ENCODE assay signal across 8 mouse cellular contexts in the genomic region with DNA sequence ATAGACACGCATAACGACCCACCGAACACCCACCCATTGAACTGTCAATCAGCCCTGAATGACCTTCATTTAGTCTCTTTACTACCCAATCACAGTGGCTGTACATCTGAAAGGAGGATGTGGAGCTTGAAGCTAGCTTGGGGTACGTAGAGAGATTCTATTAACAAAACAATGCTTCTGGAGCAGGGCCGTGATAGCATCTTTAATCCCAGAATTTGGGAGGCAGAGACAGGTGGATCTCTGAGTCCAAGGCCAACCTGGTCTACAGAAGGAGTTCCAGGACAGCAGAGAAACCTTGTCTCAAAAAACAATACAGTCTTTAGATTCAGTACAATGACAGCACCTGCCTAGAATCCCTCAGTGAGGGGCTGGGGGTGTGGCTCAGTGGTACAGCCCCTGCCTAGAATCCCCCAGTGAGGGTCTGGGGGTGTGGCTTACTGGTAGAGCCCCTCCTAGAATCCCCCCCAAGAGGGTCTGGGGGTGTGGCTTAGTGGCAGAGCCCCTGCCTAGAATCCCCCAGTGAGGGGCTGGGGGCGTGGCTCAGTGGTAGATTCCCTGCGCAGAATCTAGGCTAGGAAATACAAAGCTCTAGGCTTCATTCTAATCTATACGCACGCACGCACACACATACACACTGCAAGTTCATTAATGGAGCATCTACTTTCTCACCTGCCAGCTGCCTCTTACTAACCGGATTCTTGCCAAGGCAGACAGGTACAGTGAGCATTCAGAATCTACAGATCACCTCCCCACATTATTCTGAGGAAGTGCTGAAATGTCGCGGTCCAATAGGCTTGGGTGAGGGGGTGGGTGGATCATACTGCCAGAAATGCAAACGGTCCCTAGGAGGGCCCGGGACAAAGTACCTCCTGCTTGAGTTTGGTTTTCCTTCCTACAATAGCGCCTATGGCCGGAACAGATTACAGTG. TPM values are rescaled to one million over a fixed set of nuclear protein-coding genes. Genes with fewer than 3 reads are reported as not detected.
DNase-seq lines count a peak whose midpoint lies in the region; ATAC-seq and TF ChIP-seq lines count a peak whose summit lies in the region.

No protein-coding gene starts in this region.

- no peak overlapping the region for H3K4me3 ChIP-seq in C2C12 (ENCODE audit: insufficient read depth, poor library complexity, severe bottlenecking)
- H3K4me3 ChIP-seq in forebrain, embryonic 10.5 days, result peak overlapping the region; percentile 52
- H3K4me3 ChIP-seq in liver, embryonic 12.5 days, result peak overlapping the region; percentile 44

- H3K4me2 ChIP-seq in liver, embryonic 12.5 days, result peak overlapping the region; percentile 65

- H3K4me1 ChIP-seq in forebrain, embryonic 10.5 days, result peaks cover 39% of the 10 kb centered on the region
- peaks cover 58% of the 10 kb centered on the region for H3K4me1 ChIP-seq in liver, embryonic 12.5 days

- peak overlapping the region; percentile 62; the same call in 1 of the 2 replicates for H3K27ac ChIP-seq in forebrain, embryonic 10.5 days
- H3K27ac ChIP-seq in liver, embryonic 12.5 days, result 0 out of 2 replicates have a peak overlapping the region, but pooled peaks have one; percentile 73

- H3ac ChIP-seq in C2C12 (ENCODE audit: control insufficient read depth, insufficient read length, low read depth), result peak overlapping the region; percentile 45

- no peaks in the 10 kb centered on the region for H3K36me3 ChIP-seq in C2C12 (ENCODE audit: control insufficient read depth, insufficient read depth)
- no peaks in the 10 kb centered on the region for H3K36me3 ChIP-seq in forebrain, embryonic 10.5 days (replicated peaks)
- no peaks in the 10 kb centered on the region for H3K36me3 ChIP-seq in liver, embryonic 12.5 days

- TF ChIP-seq CTCF in C2C12 (IDR thresholded peaks at IDR 0.05; ENCODE audit: control insufficient read depth, insufficient read depth, insufficient read length), result no peak

- DNase-seq in frontal cortex, adult 2 months (ENCODE audit: extremely low spot score in 1 of 2, low spot score in 1 of 2), result no peak
- no peak for DNase-seq in forebrain, embryonic 10.5 days (ENCODE audit: extremely low spot score, low spot score)
- no peak for DNase-seq in yolk sac, embryonic 10.5 days (ENCODE audit: low spot score)
- DNase-seq in Muller cell, postnatal 12 days (ENCODE audit: inconsistent ontology term), result no peak
- DNase-seq in left cerebral cortex, adult 8-10 months (ENCODE audit: low spot score in 2 of 2), result no peak

- H3K9ac ChIP-seq in liver, embryonic 12.5 days, result no peak overlapping the region

- no peaks in the 10 kb centered on the region for H3K79me3 ChIP-seq in C2C12 (ENCODE audit: low read depth)

- no peaks in the 10 kb centered on the region for H3K27me3 ChIP-seq in C2C12 (ENCODE audit: control insufficient read depth, insufficient read depth, insufficient read length)
- H3K27me3 ChIP-seq in forebrain, embryonic 10.5 days (ENCODE audit: poor library complexity, severe bottlenecking), result peaks cover 100% of the 10 kb centered on the region
- H3K27me3 ChIP-seq in liver, embryonic 12.5 days (replicated peaks), result peaks cover 47% of the 10 kb centered on the region

- peaks cover 5% of the 10 kb centered on the region; the same call in 1 of the 2 replicates for H3K9me3 ChIP-seq in forebrain, embryonic 10.5 days
- peaks cover 4% of the 10 kb centered on the region; the same call in 1 of the 2 replicates for H3K9me3 ChIP-seq in liver, embryonic 12.5 days (replicated peaks)

- ATAC-seq in frontal cortex, adult (ENCODE audit: low TSS enrichment), result 0 out of 2 replicates have a peak, but pooled peaks have one; percentile 27
- no peak for ATAC-seq in liver, embryonic 12.5 days

- 27% methylated on average over 17 of the region's 17 CpGs for WGBS in forebrain, embryonic 10.5 days
- 25% methylated on average over 17 of the region's 17 CpGs for WGBS in liver, embryonic 12.5 days (ENCODE audit: insufficient replicate concordance)

- H3K79me2 ChIP-seq in C2C12 (ENCODE audit: control insufficient read depth, insufficient read depth), result no peaks in the 10 kb centered on the region

TF ChIP-seq in C2C12, 6 proteins besides CTCF, POLR2A, EP300 and RAD21:
- TF ChIP-seq MYOG (IDR thresholded peaks at IDR 0.05; ENCODE audit: control insufficient read depth, extremely low read depth, insufficient read length), result no peak
- no peak for TF ChIP-seq MAX (IDR thresholded peaks at IDR 0.05)
- TF ChIP-seq USF1 (IDR thresholded peaks at IDR 0.05; ENCODE audit: low read depth), result no peak
- no peak for TF ChIP-seq CEBPB (IDR thresholded peaks at IDR 0.05; ENCODE audit: low read depth)
- TF ChIP-seq MYOD1 (IDR thresholded peaks at IDR 0.05; ENCODE audit: control insufficient read depth, insufficient read length, low read depth), result no peak
- TF ChIP-seq FOSL1 (IDR thresholded peaks at IDR 0.05; ENCODE audit: insufficient read depth, low read length, poor library complexity, severe bottlenecking), result no peak

RNA-seq across cellular contexts. Expression of gene Bcl3, which starts 7.0 kb away (rescaled TPM):
- polyA plus RNA-seq in frontal cortex, adult 2 months (2012; rRNA removed), result 0.56 and 0.69 TPM in 2 replicates
- 7.8 TPM for polyA plus RNA-seq in C2C12 (2012; fragmentation: generic; extraction: Trizol)
- polyA plus RNA-seq in forebrain, embryonic 10.5 days (2016; fragmentation: Nextera tagmentation; extraction: Ambion mirVana), result 0.91 and 1.4 TPM in 2 replicates
- polyA plus RNA-seq in liver, embryonic 12.5 days (2016; fragmentation: Nextera tagmentation; extraction: Ambion mirVana), result 3.7 and 5.4 TPM in 2 replicates
- total RNA-seq in left cerebral cortex, adult 8-10 months (2022), result 1 to 10 TPM in 2 of 4 experiments, under 1 TPM in 1, not detected in 1; 0.57 to 6.4 (median 2.9) TPM

RNA-seq across cellular contexts. Expression of gene Cblc, which starts 19.0 kb away (rescaled TPM):
- not detected in 2 replicates for polyA plus RNA-seq in frontal cortex, adult 2 months (2012; rRNA removed)
- not detected for polyA plus RNA-seq in C2C12 (2012; fragmentation: generic; extraction: Trizol)
- polyA plus RNA-seq in forebrain, embryonic 10.5 days (2016; fragmentation: Nextera tagmentation; extraction: Ambion mirVana), result 0.53 and 1.2 TPM in 2 replicates
- 0.95 and 1.0 TPM in 2 replicates for polyA plus RNA-seq in liver, embryonic 12.5 days (2016; fragmentation: Nextera tagmentation; extraction: Ambion mirVana)
- total RNA-seq in left cerebral cortex, adult 8-10 months (2022), result not detected

RNA-seq across cellular contexts. Expression of gene Gm19345, which starts 36.2 kb away (rescaled TPM):
- polyA plus RNA-seq in frontal cortex, adult 2 months (2012; rRNA removed), result 3.9 and 5.2 TPM in 2 replicates
- not detected for polyA plus RNA-seq in C2C12 (2012; fragmentation: generic; extraction: Trizol)
- 0.26 TPM in 1 of 2 replicates, not detected in the other for polyA plus RNA-seq in forebrain, embryonic 10.5 days (2016; fragmentation: Nextera tagmentation; extraction: Ambion mirVana)
- not detected in 2 replicates for polyA plus RNA-seq in liver, embryonic 12.5 days (2016; fragmentation: Nextera tagmentation; extraction: Ambion mirVana)
- total RNA-seq in left cerebral cortex, adult 8-10 months (2022), result 1 to 10 TPM; 1.4 to 2.5 (median 2.0) TPM

RNA-seq across cellular contexts. Expression of gene Bcam, which starts 44.7 kb away (rescaled TPM):
- polyA plus RNA-seq in frontal cortex, adult 2 months (2012; rRNA removed), result 22.2 and 23.0 TPM in 2 replicates
- 1.7 TPM for polyA plus RNA-seq in C2C12 (2012; fragmentation: generic; extraction: Trizol)
- 33.1 and 37.3 TPM in 2 replicates for polyA plus RNA-seq in forebrain, embryonic 10.5 days (2016; fragmentation: Nextera tagmentation; extraction: Ambion mirVana)
- polyA plus RNA-seq in liver, embryonic 12.5 days (2016; fragmentation: Nextera tagmentation; extraction: Ambion mirVana), result 11.1 and 11.3 TPM in 2 replicates
- 10 to 100 TPM; 15.8 to 18.7 (median 17.1) TPM for total RNA-seq in left cerebral cortex, adult 8-10 months (2022)

RNA-seq across cellular contexts. Expression of gene Ceacam16, which starts 45.5 kb away (rescaled TPM):
- polyA plus RNA-seq in frontal cortex, adult 2 months (2012; rRNA removed), result not detected in 2 replicates
- not detected for polyA plus RNA-seq in C2C12 (2012; fragmentation: generic; extraction: Trizol)
- not detected in 2 replicates for polyA plus RNA-seq in forebrain, embryonic 10.5 days (2016; fragmentation: Nextera tagmentation; extraction: Ambion mirVana)
- polyA plus RNA-seq in liver, embryonic 12.5 days (2016; fragmentation: Nextera tagmentation; extraction: Ambion mirVana), result not detected in 2 replicates
- not detected for total RNA-seq in left cerebral cortex, adult 8-10 months (2022)
